Mouse (Mus musculus): Measurements from ENCODE around the gene Dpy19l1.

DNA sequence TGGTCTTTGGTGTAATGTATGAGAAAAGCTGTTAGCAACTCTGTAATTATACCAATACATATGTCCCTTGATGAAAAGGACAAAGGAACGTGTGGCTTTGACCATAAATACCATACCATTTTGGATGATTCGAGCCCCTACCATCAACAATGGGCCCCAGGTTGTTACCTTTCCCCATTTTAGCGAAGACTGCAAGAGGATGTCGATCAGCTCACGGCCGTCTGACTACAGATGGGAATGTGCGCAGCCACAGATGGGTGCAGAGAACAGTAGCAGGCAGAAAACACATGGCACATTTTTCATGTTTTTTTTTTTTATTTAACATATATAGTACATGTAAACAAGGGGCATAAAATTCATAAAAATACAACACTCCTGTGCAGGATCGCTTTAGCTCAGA lies 91.5 kb downstream of the Dpy19l1 start:
- TF ChIP-seq EP300 (IDR thresholded peaks at IDR 0.05; ENCODE audit: low read depth) (no peak), CTCF (IDR thresholded peaks at IDR 0.05; ENCODE audit: low read depth) (no peak)

Measured in liver, postnatal 0 days (tissue).